Mouse (Mus musculus): ENCODE results near the gene Ctsc. TPM values are rescaled to one million over a fixed set of nuclear protein-coding genes. Genes with fewer than 3 reads are reported as not detected.
A peak's percentile ranks its signal among the peaks of the same experiment; 100 is the strongest.
"Not testable (repeated sequence)": the region's sequence is repeated elsewhere in the genome, so short reads cannot be mapped to it uniquely, and the experiment has no call there.

The Ctsc gene
- 87.8 and 92.8 TPM in 2 replicates for polyA plus RNA-seq (2015; fragmentation: Nextera tagmentation; extraction: Ambion mirVana)

GRCm38 (mm10) chr7:88277858-88278627, at the start of gene Ctsc:
Gene Ctsc, plus strand, starts transcription at chr7:88278085.
- Histone ChIP-seq H3K27me3 (no peaks in the 10 kb centered on the region), H3K4me3 (peak within 1 kb of the TSS; percentile 49), H3K27ac (peak within 1 kb of the TSS; percentile 65; the same call in 1 of the 2 replicates), H3K4me2 (peak within 1 kb of the TSS; percentile 79), H3K9ac (peak within 1 kb of the TSS; percentile 27; the same call in 1 of the 2 replicates), H3K9me3 (no peaks in the 10 kb centered on the region), H3K4me1 (0 out of 2 replicates have a peak, but pooled peaks cover 8% of the 10 kb centered on the region), H3K36me3 (no peaks in the 10 kb centered on the region)
- ATAC-seq (ENCODE audit: insufficient number of reproducible peaks, low FRiP score, low TSS enrichment, low read depth) = peak; percentile 76
- WGBS = 1% methylated on average over 34 of the region's 34 CpGs

DNA sequence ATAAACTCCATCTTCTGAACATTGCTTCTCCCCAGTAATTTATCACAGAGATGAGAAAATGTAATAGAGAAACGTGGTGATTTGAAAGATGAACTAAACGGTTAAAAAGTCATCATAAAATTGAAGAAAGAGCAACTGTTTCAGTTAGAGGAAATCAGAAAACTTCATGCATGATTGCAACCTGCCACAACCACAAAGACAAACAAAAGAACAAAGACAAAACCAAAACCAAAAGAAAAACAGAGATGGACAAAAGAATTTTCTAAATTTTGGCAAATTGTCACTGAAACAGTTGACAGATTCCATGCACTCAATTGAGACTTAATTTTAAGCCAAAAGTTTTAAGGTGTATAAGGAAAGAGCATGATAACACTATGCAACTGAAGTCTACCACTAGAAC, 48.8 kb upstream of the Ctsc start:
- Histone ChIP-seq H3K9me3 (no peaks in the 10 kb centered on the region), H3K27ac (no peak overlapping the region), H3K36me3 (no peaks in the 10 kb centered on the region), H3K4me3 (no peak overlapping the region), H3K9ac (no peak overlapping the region), H3K4me1 (no peaks in the 10 kb centered on the region), H3K4me2 (no peak overlapping the region), H3K27me3 (no peaks in the 10 kb centered on the region)
- 69% methylated on average over 2 of the region's 2 CpGs for WGBS
- ATAC-seq (ENCODE audit: insufficient number of reproducible peaks, low FRiP score, low TSS enrichment, low read depth) = no peak

GRCm38 (mm10) chr7:88230121-88230520, 47.8 kb upstream of the Ctsc start:
- Histone ChIP-seq H3K4me1 (no peaks in the 10 kb centered on the region), H3K4me2 (no peak overlapping the region), H3K36me3 (no peaks in the 10 kb centered on the region), H3K4me3 (no peak overlapping the region), H3K27ac (no peak overlapping the region), H3K27me3 (no peaks in the 10 kb centered on the region), H3K9ac (no peak overlapping the region), H3K9me3 (no peaks in the 10 kb centered on the region)
- no peak for ATAC-seq (ENCODE audit: insufficient number of reproducible peaks, low FRiP score, low TSS enrichment, low read depth)
- WGBS = 86% methylated on average over 4 of the region's 4 CpGs

- 89% methylated on average over 7 of the region's 7 CpGs for WGBS
- Histone ChIP-seq H3K4me2 (no peak overlapping the region), H3K9ac (no peak overlapping the region), H3K27ac (no peak overlapping the region), H3K36me3 (no peaks in the 10 kb centered on the region), H3K27me3 (no peaks in the 10 kb centered on the region), H3K9me3 (no peaks in the 10 kb centered on the region), H3K4me3 (no peak overlapping the region), H3K4me1 (no peaks in the 10 kb centered on the region)
- ATAC-seq (ENCODE audit: insufficient number of reproducible peaks, low FRiP score, low TSS enrichment, low read depth) = no peak
These were observed 46.9 kb upstream of the Ctsc start for GRCm38 (mm10) chr7:88230756-88231522.

- H3K4me1 ChIP-seq = no peaks in the 10 kb centered on the region
- no peaks in the 10 kb centered on the region for H3K9me3 ChIP-seq
- 69% methylated on average over 3 of the region's 3 CpGs for WGBS
- H3K27ac ChIP-seq = no peak overlapping the region
- no peaks in the 10 kb centered on the region for H3K36me3 ChIP-seq
- no peak overlapping the region for H3K4me3 ChIP-seq
- no peak overlapping the region for H3K9ac ChIP-seq
- no peak overlapping the region for H3K4me2 ChIP-seq
- no peaks in the 10 kb centered on the region for H3K27me3 ChIP-seq
- no peak for ATAC-seq (ENCODE audit: insufficient number of reproducible peaks, low FRiP score, low TSS enrichment, low read depth)
These were observed 34.8 kb upstream of the Ctsc start for GRCm38 (mm10) chr7:88243059-88243458.

DNA sequence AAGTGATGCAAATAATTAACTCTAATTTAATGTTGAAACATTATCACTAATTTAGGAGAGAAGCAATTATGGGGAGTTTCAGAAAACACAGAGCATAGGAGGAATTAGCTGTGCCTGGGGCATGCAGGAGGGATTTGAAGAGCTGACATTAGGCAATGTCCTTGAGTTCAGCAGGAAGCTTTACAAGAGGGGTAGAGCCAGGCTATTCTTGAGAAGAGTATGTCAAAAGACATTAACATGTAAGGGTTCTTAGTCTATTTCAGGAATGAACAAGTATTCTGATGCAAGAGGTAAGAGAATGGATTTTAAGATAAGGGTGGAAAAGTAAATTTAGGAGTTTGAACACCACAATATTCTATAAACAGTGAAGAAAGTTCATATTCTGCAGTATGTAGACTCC, 33.4 kb upstream of the Ctsc start:
- Histone ChIP-seq H3K9ac (no peak overlapping the region), H3K9me3 (no peaks in the 10 kb centered on the region), H3K27ac (no peak overlapping the region), H3K4me1 (no peaks in the 10 kb centered on the region), H3K36me3 (no peaks in the 10 kb centered on the region), H3K27me3 (no peaks in the 10 kb centered on the region), H3K4me3 (no peak overlapping the region), H3K4me2 (no peak overlapping the region)
- no peak for ATAC-seq (ENCODE audit: insufficient number of reproducible peaks, low FRiP score, low TSS enrichment, low read depth)

- H3K9ac ChIP-seq; H3K27me3 ChIP-seq; H3K9me3 ChIP-seq; H3K4me3 ChIP-seq; H3K4me2 ChIP-seq; H3K36me3 ChIP-seq; ATAC-seq (ENCODE audit: insufficient number of reproducible peaks, low FRiP score, low TSS enrichment, low read depth); H3K27ac ChIP-seq; H3K4me1 ChIP-seq: not testable (repeated sequence)
- WGBS = 92% methylated on average over 2 of the region's 2 CpGs
These were observed 27.5 kb upstream of the Ctsc start for GRCm38 (mm10) chr7:88250380-88250779.

GRCm38 (mm10) chr7:88251535-88251934, 26.4 kb upstream of the Ctsc start:
- H3K4me3 ChIP-seq = no peak overlapping the region
- no peaks in the 10 kb centered on the region for H3K9me3 ChIP-seq
- 57% methylated on average over 1 of the region's 1 CpGs for WGBS
- H3K4me1 ChIP-seq = no peaks in the 10 kb centered on the region
- H3K9ac ChIP-seq = no peak overlapping the region
- ATAC-seq (ENCODE audit: insufficient number of reproducible peaks, low FRiP score, low TSS enrichment, low read depth) = no peak
- H3K4me2 ChIP-seq = no peak overlapping the region
- no peaks in the 10 kb centered on the region for H3K27me3 ChIP-seq
- no peak overlapping the region for H3K27ac ChIP-seq
- no peaks in the 10 kb centered on the region for H3K36me3 ChIP-seq

DNA sequence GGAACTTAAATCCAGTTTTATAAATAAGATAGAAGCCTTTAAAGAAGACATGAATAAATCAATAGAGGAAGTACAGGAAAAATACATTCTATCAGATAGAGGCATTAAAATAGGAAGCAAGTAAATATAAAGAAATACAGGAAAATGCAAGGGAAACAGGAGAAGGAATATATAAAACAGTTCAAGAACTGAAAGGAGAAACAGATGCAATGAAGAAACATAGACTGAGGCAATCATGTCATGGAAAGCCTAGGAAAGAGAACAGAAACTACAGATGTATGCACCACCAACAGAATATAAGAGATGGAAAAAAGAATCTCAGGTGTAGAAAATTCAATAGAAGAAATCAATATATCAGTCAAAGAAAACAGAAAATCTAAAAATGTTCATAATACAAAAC, 25.8 kb upstream of the Ctsc start:
- no peaks in the 10 kb centered on the region for H3K36me3 ChIP-seq
- no peak overlapping the region for H3K4me3 ChIP-seq
- H3K9ac ChIP-seq = no peak overlapping the region
- H3K4me2 ChIP-seq = no peak overlapping the region
- H3K9me3 ChIP-seq = no peaks in the 10 kb centered on the region
- no peak overlapping the region for H3K27ac ChIP-seq
- no peaks in the 10 kb centered on the region for H3K27me3 ChIP-seq
- ATAC-seq (ENCODE audit: insufficient number of reproducible peaks, low FRiP score, low TSS enrichment, low read depth) = no peak
- no peaks in the 10 kb centered on the region for H3K4me1 ChIP-seq

GRCm38 (mm10) chr7:88254884-88255283, 23.0 kb upstream of the Ctsc start:
- Histone ChIP-seq H3K27me3 (no peaks in the 10 kb centered on the region), H3K4me1 (no peaks in the 10 kb centered on the region), H3K4me2 (no peak overlapping the region), H3K4me3 (no peak overlapping the region), H3K9me3 (no peaks in the 10 kb centered on the region), H3K9ac (no peak overlapping the region), H3K36me3 (no peaks in the 10 kb centered on the region), H3K27ac (no peak overlapping the region)
- no peak for ATAC-seq (ENCODE audit: insufficient number of reproducible peaks, low FRiP score, low TSS enrichment, low read depth)

DNA sequence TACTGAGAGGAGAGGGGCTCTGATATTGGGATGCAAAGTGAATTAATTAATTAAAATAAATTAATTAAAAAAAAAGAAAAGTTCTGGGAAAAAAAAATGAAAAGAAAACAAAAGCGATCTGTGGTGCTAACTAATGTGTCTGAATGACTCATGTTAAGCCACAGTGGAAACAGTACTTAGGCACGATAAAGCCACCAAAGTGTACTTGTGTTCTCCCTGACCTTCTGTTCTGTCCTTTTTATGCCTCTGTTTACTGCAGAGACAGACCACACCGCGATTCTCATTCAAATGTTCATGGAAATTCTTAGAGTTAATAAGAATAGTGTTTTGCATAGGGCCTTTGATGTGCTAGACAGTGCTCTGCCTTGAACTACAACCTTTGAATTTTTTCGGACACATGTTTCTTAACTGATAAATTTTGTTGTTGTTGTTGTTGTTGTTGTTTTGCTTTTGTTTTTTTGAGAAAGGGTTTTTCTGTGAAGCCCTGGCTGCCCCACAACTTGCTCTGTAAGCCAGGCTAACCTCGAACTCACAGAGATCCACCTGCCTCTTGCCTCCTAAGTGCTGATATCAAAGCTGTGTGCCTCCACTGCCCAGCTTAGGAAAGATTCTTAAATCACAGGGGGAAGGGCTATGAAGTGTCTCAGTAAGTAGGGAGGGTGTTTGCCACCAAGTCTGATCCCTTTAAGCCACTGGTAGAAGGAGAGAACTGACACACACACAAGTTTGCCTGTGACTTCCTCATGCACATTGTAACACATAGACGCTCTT, 18.5 kb upstream of the Ctsc start:
- Histone ChIP-seq H3K4me3 (no peak overlapping the region), H3K27ac (no peak overlapping the region), H3K27me3 (no peaks in the 10 kb centered on the region), H3K9ac (no peak overlapping the region), H3K4me1 (no peaks in the 10 kb centered on the region), H3K9me3 (no peaks in the 10 kb centered on the region), H3K36me3 (no peaks in the 10 kb centered on the region), H3K4me2 (no peak overlapping the region)
- ATAC-seq (ENCODE audit: insufficient number of reproducible peaks, low FRiP score, low TSS enrichment, low read depth) = no peak
- WGBS = 68% methylated on average over 7 of the region's 7 CpGs

- H3K27ac ChIP-seq = no peak overlapping the region
- no peaks in the 10 kb centered on the region for H3K36me3 ChIP-seq
- ATAC-seq (ENCODE audit: insufficient number of reproducible peaks, low FRiP score, low TSS enrichment, low read depth) = no peak
- H3K4me3 ChIP-seq = no peak overlapping the region
- WGBS = 61% methylated on average over 4 of the region's 4 CpGs
- H3K4me1 ChIP-seq = no peaks in the 10 kb centered on the region
- H3K9me3 ChIP-seq = no peaks in the 10 kb centered on the region
- H3K27me3 ChIP-seq = no peaks in the 10 kb centered on the region
- no peak overlapping the region for H3K4me2 ChIP-seq
- no peak overlapping the region for H3K9ac ChIP-seq
These were observed 16.1 kb upstream of the Ctsc start for GRCm38 (mm10) chr7:88261799-88262198.

Data from limb, embryonic 15.5 days (tissue).